17 mouse cellular contexts compared by ENCODE assay signal in genomic region chr1:136890439-136890838, GRCm38 (mm10).
"Had no signal": no experiment of that assay in that cellular context is flagged by ENCODE, and none has a peak within 500 bp of the region (broad histone marks: within the 10 kb centered on the region; RNA-seq: fewer than 3 reads in every experiment).

No protein-coding gene starts in this region.

- H3K4me3 ChIP-seq: liver, embryonic 13.5 days; liver, embryonic 15.5 days; megakaryocyte, embryonic 14.5 days; midbrain, embryonic 13.5 days; midbrain, embryonic 15.5 days; neural tube, embryonic 12.5 days; stomach, embryonic 15.5 days had no signal

- H3K27me3 ChIP-seq: liver, embryonic 13.5 days; liver, embryonic 15.5 days; megakaryocyte, embryonic 14.5 days; midbrain, embryonic 13.5 days; midbrain, embryonic 15.5 days; neural tube, embryonic 12.5 days; stomach, embryonic 15.5 days had no signal

- ATAC-seq: liver, postnatal 0 days; midbrain, embryonic 13.5 days; midbrain, embryonic 15.5 days had no signal

- H3K9me3 ChIP-seq: liver, embryonic 13.5 days; liver, embryonic 15.5 days; megakaryocyte, embryonic 14.5 days; midbrain, embryonic 13.5 days; midbrain, embryonic 15.5 days; neural tube, embryonic 12.5 days; stomach, embryonic 15.5 days had no signal

- H3K4me2 ChIP-seq: liver, embryonic 11.5 days; liver, embryonic 13.5 days; liver, embryonic 15.5 days; lung, embryonic 14.5 days; midbrain, embryonic 11.5 days; midbrain, embryonic 13.5 days; midbrain, embryonic 15.5 days; neural tube, embryonic 12.5 days; stomach, embryonic 15.5 days had no signal

- DNase-seq: liver, embryonic 13.5 days; liver, postnatal 0 days; lung, embryonic 14.5 days; right cerebral cortex, postnatal 14 days; thymus, adult 2 months; thymus, postnatal 25 days; thymus, postnatal 4 days had no signal

- H3K27ac ChIP-seq: liver, embryonic 13.5 days; liver, embryonic 15.5 days; macrophage; midbrain, embryonic 13.5 days; midbrain, embryonic 15.5 days; neural tube, embryonic 12.5 days; stomach, embryonic 15.5 days; stomach, postnatal 0 days had no signal

- H3K36me3 ChIP-seq: liver, embryonic 13.5 days; liver, embryonic 15.5 days; midbrain, embryonic 13.5 days; midbrain, embryonic 15.5 days; neural tube, embryonic 12.5 days; stomach, embryonic 15.5 days had no signal

- H3K9ac ChIP-seq: liver, embryonic 13.5 days; liver, embryonic 15.5 days; liver, postnatal 0 days; lung, embryonic 14.5 days; midbrain, embryonic 13.5 days; midbrain, embryonic 15.5 days; neural tube, embryonic 12.5 days; stomach, embryonic 15.5 days had no signal

- H3K4me1 ChIP-seq: megakaryocyte, embryonic 14.5 days; neural tube, embryonic 12.5 days had no signal
